Mouse (Mus musculus) v-Abl transformed pro-B cells (cell line): Measurements from ENCODE around the gene Nfib.

Experiments
- in situ Hi-C, 2 experiments: fragments of 400-800 bp; cut with MboI; formaldehyde crosslinking; loops; one replicate each; pipeline ENCODE4 v1.15.1; 2025; ENCODE audit not compliant: unreplicated experiment in 2 of 2

Nfib gene

DNA sequence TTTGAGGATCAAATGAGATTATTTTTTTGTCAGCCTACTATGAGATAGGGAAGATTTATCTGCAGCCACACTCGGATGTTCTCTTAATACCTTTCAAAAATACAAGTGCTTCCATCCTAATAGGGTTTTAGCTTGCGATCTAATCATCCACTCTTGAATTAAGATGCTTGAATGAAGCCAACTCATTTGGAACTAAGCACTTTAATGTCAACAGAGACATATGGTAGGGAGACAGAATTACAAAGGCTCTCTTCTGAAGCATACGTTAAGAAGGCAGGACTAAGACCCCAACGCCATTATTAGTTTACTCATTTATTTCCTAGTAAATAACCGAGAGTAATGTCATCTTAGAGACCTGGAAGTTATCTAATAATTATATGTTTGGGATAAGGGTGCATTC lies 68.9 kb downstream of the Nfib start:
- in situ Hi-C loops, result loop anchor here in 1 of 2 experiments (10.0 kb wide), 1 partner anchor 938 kb away; no protein-coding TSS in a partner anchor

DNA sequence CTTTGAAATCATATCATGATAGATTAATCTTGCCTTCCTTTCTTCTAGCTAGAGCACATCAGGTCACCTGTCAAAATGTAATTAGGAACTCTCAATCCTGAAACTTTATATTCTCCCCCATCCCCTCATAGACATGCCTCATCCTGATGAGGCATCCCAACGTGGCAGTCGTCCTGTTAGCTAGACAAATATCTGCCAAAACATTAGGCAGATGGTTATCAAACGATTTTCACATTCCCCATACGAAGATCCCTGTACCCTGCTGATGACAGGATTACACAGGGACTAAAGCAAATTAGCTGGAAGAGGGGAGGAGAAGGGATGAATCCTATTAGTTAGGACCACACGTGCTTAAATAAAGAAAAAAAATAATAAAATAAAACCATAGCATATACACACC lies 69.7 kb downstream of the Nfib start:
- in situ Hi-C loops, result loop anchor here in 1 of 2 experiments (10.0 kb wide), 1 partner anchor 939 kb away; no protein-coding TSS in a partner anchor

DNA sequence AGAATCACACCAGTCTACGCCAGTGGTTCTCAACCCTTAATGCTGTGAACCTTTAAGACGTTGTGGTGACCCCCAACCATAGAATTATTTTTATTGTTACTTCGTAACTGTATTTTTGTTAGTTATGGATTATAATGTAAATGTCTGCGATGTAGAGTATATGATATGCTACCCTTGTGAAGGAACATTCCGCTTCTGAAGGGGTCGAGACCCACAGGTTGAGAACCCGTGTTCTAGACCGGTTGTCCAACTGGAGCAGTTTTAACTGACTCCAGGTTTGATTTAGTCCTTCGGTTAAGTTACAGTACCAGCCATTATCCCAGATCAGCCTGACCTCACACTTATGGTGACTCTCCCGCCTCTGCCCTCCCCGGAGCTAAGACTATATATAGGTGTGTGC lies 70.4 kb downstream of the Nfib start:
- in situ Hi-C loops, result loop anchor here in 1 of 2 experiments (10.0 kb wide), 1 partner anchor 940 kb away; no protein-coding TSS in a partner anchor

DNA sequence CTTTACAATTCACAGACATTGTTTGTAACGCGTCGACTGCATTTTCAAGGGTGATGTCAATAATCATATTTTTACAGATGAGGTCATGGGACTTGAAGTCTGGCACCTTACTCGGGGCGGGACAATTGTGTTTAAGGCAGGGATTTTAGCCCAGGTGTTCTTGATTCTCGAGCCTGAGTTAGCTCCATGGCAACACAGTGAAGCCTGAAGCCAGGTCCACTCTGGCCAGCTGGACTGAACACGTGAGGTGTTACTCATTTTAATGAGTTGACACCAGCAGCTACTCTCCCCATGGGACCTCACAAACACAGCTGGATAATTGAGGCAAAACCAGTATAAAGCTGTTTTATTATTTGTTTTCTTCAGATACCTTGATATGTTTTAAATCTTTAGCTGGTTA lies 71.2 kb downstream of the Nfib start:
- in situ Hi-C loops, result loop anchor here in 1 of 2 experiments (10.0 kb wide), 1 partner anchor 940 kb away; no protein-coding TSS in a partner anchor

DNA sequence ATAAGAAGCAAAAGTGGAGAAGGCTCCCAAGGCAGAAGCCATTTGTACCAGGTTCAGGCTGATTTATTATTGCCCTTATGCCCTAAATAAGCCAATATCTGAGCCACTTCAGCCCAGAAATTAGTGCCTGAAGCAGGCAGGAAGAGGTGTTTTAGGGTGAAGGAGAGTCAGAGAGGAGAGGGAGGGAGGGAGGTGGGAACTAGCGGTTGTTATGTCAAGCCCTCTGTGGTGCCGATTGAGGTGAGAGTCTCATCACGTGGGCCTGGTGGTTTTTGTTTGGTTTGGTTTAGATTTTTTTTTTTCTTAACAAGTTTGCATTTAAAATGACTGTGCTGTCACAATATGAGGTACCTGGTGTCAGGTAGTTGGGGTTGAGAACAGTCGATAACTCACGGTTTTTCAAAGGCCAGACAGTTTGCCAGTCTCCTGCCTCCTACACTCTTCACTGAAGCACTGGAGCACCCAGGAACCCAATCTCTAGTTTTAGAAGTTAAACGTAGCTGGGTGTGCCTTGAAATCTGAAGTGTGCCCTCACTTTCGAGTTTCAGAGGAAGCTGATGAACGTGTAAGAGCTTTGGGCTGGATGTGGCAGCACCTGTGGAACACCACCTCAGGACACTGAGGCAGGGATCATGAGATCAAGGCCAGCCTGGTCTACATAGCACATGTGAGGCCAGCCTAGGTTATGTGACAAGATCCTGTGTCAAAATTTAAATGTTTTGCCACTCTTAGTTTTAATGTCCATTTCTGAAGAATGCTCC lies 81.1 kb downstream of the Nfib start:
- in situ Hi-C loops, result no loop called here

DNA sequence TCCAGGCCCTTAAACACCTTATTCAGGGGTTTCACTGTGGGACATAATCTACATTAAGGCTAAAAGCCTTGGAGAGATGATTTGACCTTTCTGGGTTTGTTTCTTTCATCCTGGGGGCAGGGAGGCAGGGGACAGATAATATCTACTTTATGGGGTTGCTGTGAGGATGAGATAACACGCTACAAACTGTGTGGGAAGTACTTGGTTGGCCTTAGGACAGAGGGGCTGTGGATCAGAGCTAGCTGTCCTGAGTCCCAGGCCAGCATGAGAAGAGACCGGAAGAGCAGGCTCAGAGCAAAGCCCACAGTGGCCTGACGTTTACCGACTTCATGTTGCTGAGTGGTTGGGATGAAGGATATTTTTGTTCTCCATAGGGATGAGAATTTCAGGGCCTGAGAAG lies 81.7 kb downstream of the Nfib start:
- in situ Hi-C loops, result no loop called here

DNA sequence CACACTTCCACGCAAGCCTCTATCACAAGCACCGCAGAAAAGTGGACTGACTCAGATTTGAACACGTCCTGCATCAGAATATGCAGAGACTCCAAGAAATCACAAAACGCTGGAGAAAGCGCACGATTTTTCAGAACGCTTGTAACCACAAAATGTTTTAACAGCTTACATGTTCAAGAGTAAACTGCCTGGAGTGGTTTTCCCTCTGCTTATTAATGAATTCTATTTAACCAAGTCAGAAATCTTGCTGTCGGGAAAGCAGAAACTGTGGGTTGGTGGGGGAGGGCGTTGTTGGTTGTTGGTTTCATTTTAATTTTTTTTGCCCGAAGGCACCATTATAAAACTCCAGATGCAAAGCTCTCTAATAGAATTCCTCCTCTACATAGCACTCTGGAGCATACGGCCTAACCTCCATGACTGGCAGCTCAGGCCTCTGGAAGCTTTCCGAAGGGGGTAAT lies 82.4 kb downstream of the Nfib start:
- in situ Hi-C loops, result no loop called here

DNA sequence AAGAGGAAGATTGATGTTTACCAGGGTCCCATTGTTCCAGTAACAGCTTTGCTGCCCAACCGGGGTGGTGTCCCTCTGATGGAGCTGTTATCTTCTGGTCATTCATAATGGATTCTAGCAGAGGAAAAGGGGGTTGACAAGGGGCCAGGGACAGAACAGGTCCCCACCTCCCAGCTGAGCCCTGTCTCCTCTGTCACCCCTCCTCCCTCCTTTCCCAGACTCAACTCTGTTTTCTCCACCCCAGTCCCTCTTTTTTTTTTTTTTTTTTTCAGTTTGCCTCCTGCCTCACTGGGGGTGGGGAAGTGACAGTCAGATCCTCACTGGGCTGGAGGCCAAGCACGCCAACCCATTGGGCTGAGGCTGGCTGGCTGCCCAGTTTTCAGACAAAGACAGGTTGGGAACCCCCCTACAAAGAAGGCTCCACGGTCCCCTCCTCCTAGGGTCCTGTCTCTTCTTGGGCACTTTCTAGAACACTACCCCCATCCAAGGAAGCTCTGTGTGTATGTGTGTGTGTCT lies 83.2 kb downstream of the Nfib start:
- in situ Hi-C loops, result no loop called here

DNA sequence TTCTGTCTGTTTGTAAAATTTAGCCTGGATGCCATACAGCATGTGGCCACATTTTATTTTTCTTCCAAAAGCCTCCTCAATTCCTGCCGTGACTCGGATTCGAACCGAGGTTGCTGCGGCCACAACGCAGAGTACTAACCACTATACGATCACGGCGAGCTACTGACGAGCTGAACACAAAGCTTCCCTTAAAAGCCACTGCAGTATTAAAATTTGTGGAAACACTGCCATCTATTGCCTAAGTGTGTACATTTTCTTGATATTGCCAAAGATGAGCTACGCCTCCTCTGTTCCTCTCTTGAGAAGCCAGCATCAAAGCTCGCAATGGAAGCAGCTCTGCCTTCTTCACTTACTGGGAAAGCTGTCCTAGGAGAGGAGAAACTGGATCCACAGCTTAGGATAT lies 86.0 kb downstream of the Nfib start:
- in situ Hi-C loops, result no loop called here

DNA sequence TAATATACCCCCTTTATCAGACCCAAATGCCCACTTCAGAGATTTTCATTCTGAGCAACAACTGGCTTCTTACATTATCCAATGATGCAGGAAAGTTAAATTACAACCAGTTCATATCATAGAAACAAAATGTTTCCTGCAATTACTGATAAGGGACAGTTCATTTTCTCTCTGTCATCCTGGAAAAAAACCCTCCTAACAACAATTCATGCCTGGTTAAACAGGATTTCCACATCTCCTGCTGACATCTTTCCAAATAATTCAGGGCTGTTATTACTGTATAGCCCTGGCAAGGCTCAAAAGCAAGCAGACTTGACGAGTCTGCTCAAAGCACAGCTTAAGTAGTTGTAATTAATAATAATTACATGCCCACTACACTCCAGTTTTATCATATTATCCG lies 86.5 kb downstream of the Nfib start:
- in situ Hi-C loops, result no loop called here

DNA sequence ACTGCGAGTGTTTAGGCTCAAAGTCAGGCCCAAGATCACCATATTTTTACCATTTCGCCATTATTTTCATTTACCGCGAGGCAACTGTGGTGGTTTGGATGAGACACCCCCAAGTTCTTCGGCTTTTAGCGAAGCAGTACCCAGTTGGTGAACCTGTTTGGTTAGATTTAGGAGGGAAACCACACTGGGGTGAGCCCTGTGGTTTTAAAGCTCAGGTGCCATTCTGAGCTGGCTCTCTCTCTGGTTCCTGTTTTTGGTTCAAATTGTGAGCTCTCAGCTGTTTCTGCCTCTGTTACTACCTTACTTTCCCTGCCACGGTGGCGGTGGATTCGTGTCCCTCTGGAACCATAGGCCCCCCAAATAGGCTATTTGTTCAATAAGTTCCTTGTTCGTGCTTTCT lies 88.3 kb downstream of the Nfib start:
- in situ Hi-C loops, result no loop called here

DNA sequence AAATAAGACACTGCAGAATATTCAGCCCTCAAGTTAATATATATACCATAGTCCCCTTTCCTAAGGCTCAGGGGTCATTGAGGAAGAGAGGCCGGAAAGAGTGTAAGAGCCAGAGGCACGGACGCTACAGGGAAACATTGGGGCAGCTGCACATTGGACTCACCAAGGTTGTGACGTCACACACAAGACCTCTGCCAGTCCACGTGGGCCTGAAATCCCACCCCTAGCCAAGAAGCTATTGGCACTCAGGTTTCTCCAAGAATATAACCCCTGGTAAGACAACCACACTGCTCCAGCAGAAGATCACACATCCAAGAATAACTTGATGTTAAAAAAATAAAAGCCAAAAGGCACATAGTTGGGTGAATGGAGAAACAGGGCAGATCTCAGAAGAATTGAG lies 89.8 kb downstream of the Nfib start:
- in situ Hi-C loops, result no loop called here

DNA sequence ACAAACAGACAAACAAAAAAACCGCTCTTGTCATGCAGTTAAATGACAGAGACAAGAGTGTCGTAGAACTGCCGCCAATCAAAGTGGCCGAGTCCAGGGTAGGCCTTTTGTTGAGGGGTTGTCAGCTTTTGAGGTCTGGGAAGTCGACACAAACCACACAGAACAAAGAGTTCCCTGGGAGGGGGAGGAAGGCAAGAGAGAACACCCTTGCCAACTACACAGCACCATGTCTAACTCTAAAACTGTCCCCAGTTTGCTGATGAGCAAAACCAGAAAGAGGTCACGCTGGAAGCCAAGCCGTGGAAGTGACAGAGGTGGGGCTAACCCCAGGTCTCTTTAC lies 91.1 kb downstream of the Nfib start:
- in situ Hi-C loops, result no loop called here

DNA sequence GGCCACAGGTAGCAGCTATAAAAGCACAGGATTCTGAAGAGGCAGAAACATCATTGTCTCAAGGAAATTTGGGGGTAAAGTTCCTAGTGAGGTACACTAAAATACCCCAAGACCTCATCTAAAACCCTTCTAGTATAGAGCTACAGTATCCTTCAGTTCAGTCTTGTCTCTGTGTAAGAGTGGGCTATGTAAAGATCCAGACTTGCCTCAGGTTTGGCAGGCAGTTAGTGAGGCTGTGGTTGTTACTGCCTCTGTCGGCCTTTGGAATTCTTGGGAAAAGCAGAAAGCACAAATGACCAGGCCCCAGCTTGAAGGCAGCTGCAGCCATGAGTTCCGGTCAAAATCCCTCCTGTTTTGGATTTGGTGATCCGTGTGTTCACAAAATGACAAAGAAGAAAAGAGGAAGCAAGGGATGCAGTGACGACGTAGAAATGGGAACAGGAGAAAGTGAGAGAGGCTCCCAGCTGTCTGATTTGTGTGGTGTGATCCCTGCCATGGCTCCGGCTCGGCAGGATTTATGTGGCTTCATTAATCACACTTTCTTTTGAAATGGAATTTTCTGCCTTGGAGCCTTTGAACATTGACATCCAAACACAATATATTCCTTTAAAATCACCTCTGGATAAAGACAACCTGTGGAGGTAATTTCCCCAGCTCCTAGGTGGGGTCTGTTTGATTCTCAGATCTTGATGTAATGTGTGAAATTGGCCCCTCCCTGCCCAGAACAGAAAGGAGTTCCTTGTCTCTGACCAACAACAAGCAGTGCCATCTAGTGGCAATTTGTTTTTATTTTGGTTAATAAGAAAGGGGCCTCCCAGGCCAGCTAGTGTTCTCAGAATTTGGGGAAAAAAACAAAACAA lies 91.7 kb downstream of the Nfib start:
- in situ Hi-C loops, result no loop called here

DNA sequence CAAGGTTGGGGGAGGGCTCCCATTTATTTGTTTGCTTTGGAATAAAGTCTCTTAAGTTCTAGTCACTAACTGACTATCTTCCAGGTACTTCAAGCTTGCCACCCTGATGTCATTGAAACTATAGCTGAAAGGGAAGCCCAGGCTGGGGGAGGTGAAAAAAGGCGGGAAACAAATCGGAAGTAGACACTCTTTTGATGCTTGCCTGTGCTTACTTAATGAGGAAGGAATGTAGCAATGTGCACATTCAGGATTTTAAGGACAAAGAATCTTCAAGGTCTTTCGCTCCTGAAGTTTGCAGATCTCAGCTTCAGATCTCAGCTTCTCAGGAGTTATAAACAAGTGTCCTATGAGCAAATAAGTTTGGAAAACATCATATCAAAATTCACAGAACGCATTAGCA lies 95.9 kb downstream of the Nfib start:
- in situ Hi-C loops, result no loop called here

DNA sequence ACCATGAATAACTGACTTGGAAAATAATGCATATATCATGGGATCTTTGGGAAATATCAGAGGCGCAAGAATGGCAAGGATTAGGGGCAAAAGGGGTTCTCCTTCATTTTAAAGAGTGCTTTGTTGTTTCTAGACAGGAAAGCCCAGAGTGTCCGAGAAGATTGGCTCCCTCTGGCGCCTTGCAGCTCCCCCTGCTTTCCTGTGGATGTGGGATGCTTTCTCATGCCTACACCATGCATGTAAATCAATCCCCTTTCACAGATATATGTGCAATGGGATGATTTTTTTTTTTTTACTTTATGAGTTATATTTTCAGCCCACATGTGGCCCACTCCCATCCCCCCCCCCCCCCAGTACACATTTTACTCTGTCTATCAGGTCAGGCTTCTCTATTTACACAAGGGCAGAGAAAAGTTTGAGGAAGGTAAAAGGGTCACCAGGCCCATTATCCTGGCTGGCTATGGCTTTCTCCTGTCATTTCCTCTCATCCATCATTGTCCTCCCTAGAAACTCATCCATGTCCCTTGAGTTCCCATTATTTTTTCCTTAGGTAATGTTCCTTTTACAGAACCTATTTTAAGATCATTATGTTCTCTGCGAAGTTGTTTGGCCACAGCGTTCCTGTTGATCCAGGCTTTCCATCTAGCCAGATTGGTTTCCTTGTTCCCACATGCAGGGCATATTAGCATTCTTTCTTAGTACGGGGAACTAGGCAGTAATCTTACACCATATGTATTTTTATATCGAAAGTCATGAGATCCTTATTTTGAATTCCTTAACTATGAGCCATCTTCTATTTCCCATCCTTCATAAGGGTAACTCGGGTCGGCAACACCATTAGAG lies 96.6 kb downstream of the Nfib start:
- in situ Hi-C loops, result no loop called here

DNA sequence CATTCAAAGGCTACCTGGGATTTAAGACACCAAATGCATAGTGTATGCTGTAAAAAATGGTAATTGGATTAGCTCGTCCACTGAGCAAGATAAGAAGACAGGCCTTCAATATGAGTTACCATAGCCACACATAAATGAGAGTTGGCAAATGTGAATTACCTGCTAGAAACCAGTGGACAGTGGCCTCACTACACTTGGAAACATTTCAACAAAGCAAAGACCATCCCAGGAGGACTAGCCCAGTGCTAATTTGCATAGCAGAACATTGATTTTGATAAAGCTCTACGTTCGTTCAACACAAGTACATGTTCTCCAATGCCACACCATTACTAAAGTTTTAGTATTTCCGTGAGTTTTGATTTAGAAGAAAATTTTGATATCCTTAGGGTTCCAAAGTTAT lies 98.3 kb downstream of the Nfib start:
- in situ Hi-C loops, result no loop called here

DNA sequence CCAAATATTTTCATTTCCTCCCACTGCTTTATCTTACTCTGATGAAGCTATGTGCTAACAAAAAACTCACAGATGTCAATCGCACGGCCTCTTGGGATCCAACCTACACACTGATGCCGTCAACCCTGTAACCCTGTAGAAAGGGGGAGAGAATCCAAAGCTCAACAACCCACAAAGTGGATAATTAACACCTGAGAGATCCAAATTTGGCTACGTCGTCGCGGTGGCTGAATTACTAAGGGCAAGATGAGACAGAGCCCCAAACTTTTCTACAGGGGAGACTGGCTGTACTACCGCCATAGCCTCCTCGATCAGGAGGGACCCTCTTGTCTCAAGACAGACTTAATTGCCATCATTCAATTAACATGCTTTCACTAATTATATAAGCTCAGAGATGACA lies 99.2 kb downstream of the Nfib start:
- in situ Hi-C loops, result no loop called here

DNA sequence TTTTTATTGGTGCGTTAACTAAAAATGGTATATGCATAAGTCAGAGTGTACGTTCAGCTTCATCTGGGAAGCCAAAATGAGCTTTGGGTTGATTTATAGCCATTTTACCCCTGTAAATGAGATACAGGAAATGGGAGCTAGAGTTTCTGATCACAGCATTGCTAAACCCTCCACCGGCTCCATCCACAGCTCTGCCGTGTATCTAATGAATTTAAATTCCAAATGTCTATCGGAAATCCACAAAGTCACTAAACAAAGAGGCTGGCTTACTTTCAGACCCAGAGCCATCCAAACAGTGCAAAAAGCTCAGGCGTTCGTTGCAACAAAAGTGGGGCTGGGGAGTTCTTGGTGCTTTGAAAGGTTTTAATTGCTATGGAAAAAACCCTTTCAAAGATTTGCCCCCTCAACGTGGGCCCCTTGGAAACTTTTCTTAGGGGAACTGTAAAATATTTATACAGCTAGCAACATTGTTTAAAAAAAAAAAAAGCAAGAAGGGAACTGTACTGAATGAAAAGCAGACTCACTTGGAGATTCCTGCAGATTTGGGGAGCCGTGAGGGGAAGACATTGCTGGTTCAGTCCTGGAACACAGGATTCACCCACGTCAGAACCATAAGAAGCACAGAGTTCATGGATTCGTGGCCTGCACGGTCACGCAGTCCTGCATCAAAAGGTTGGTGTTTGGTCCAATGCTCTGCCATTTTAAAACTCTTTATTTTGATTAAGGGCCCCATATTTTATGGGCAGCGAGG lies 100.3 kb downstream of the Nfib start:
- in situ Hi-C loops, result no loop called here

DNA sequence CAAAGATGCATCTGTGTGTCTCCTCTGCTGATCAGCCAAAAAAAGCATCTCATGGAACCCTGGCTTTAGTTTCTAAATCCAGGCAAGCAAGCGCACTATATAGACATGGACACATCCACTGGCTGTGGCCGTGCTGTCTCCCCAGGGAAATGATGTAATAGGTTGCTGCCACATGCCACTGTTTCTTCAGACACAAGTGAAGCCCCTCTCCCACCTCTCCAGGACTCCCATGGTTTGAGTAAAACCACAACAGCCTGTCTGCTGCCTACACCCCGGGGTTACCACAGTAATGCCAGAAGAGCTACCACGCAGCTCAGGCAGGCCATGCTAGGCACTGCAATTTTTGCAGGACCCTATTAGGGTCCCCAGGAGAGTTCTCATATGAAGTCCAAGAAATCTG lies 101.0 kb downstream of the Nfib start:
- in situ Hi-C loops, result no loop called here
